Mouse (Mus musculus): ENCODE data around the gene Yy1. TPM values are rescaled to one million over a fixed set of nuclear protein-coding genes. Genes with fewer than 3 reads are reported as not detected.

Yy1 gene
- polyA plus RNA-seq, 1 experiment, result 121 TPM

DNA sequence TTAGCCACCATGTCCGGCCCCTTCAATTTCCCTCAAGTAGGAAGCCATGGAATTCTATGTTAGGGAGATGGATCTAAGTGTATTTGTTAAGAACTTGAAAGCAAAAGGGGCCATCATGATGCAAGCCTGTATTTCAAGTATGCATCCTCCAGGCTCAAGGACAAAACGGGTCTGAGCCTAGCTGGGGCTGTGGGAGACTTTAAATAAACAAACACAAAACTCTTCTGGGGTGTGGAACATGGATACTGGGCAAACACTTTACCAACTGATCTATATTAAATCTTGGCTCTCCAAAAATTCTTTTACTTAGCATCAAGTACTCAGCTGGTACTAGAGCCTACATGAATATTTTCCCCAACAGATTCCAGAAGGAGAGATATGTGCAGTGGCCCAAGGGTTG is 5.4 kb upstream of the Yy1 start:
- H3K9me3 ChIP-seq (replicated peaks; ENCODE audit: control insufficient read depth, insufficient read depth, low read length, poor library complexity, severe bottlenecking), result no peaks in the 10 kb centered on the region
- no peak for TF ChIP-seq CTCF (IDR thresholded peaks at IDR 0.05; ENCODE audit: low read depth, low read length)
- no peak overlapping the region for H3K9ac ChIP-seq (ENCODE audit: low read depth, poor library complexity, severe bottlenecking)
- no peaks in the 10 kb centered on the region for H3K27me3 ChIP-seq (ENCODE audit: control insufficient read depth, insufficient read depth, low read length, poor library complexity, severe bottlenecking)
- no peaks in the 10 kb centered on the region for H3K4me1 ChIP-seq (ENCODE audit: control insufficient read depth, insufficient read depth, low read length)
- no peak overlapping the region for H3K27ac ChIP-seq (ENCODE audit: insufficient read depth, low read length)
- no peaks in the 10 kb centered on the region for H3K36me3 ChIP-seq (ENCODE audit: control insufficient read depth, insufficient read depth, low read length, poor library complexity, severe bottlenecking)
- no peak overlapping the region for H3K4me3 ChIP-seq (ENCODE audit: low read depth, low read length)

DNA sequence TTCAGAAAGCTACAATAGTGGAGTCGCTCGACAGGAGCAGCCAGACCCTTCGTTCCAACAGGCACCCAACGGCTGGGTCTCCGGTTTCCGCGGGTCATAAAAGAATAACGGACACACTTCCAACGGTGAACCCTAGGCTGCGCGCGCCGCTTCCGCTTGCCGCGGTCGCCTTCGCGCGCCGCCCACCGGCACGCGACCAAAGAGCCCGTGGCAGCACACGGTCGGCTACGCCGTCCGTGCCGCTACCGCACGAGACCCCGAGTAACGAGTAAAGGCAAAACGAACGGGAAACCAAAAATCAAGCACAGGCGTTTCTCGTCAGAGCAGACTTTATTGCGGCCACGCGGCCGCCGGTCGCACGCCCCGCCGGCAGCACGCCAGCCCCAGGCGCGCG is 624 bp upstream of the Yy1 start:
- Histone ChIP-seq H3K9ac (ENCODE audit: low read depth, poor library complexity, severe bottlenecking) (peak overlapping the region; percentile 96), H3K4me1 (ENCODE audit: control insufficient read depth, insufficient read depth, low read length) (no peaks in the 10 kb centered on the region), H3K9me3 (replicated peaks; ENCODE audit: control insufficient read depth, insufficient read depth, low read length, poor library complexity, severe bottlenecking) (no peaks in the 10 kb centered on the region), H3K36me3 (ENCODE audit: control insufficient read depth, insufficient read depth, low read length, poor library complexity, severe bottlenecking) (peaks cover 11% of the 10 kb centered on the region), H3K4me3 (ENCODE audit: low read depth, low read length) (peak overlapping the region; percentile 77), H3K27me3 (ENCODE audit: control insufficient read depth, insufficient read depth, low read length, poor library complexity, severe bottlenecking) (no peaks in the 10 kb centered on the region), H3K27ac (ENCODE audit: insufficient read depth, low read length) (peak overlapping the region; percentile 29)
- TF ChIP-seq POLR2A (IDR thresholded peaks at IDR 0.05; ENCODE audit: insufficient read depth, low read length) (no peak), CTCF (IDR thresholded peaks at IDR 0.05; ENCODE audit: low read depth, low read length) (no peak), EP300 (IDR thresholded peaks at IDR 0.05; ENCODE audit: insufficient read depth, low read depth, low read length) (no peak)

DNA sequence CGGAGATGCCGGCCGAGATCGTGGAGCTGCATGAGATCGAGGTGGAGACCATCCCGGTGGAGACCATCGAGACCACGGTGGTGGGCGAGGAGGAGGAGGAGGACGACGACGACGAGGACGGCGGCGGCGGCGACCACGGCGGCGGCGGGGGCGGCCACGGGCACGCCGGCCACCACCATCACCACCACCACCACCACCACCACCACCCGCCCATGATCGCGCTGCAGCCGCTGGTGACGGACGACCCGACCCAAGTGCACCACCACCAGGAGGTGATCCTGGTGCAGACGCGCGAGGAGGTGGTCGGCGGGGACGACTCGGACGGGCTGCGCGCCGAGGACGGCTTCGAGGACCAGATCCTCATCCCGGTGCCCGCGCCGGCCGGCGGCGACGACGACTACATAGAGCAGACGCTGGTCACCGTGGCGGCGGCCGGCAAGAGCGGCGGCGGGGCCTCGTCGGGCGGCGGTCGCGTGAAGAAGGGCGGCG is 724 bp downstream of the Yy1 start:
- TF ChIP-seq POLR2A (IDR thresholded peaks at IDR 0.05; ENCODE audit: insufficient read depth, low read length) (no peak), CTCF (IDR thresholded peaks at IDR 0.05; ENCODE audit: low read depth, low read length) (no peak), EP300 (IDR thresholded peaks at IDR 0.05; ENCODE audit: insufficient read depth, low read depth, low read length) (no peak)
- Histone ChIP-seq H3K4me1 (ENCODE audit: control insufficient read depth, insufficient read depth, low read length) (no peaks in the 10 kb centered on the region), H3K9ac (ENCODE audit: low read depth, poor library complexity, severe bottlenecking) (peak overlapping the region; percentile 99), H3K27me3 (ENCODE audit: control insufficient read depth, insufficient read depth, low read length, poor library complexity, severe bottlenecking) (no peaks in the 10 kb centered on the region), H3K36me3 (ENCODE audit: control insufficient read depth, insufficient read depth, low read length, poor library complexity, severe bottlenecking) (peaks cover 13% of the 10 kb centered on the region), H3K9me3 (replicated peaks; ENCODE audit: control insufficient read depth, insufficient read depth, low read length, poor library complexity, severe bottlenecking) (no peaks in the 10 kb centered on the region), H3K4me3 (ENCODE audit: low read depth, low read length) (peak overlapping the region; percentile 100), H3K27ac (ENCODE audit: insufficient read depth, low read length) (peak overlapping the region; percentile 48)

DNA sequence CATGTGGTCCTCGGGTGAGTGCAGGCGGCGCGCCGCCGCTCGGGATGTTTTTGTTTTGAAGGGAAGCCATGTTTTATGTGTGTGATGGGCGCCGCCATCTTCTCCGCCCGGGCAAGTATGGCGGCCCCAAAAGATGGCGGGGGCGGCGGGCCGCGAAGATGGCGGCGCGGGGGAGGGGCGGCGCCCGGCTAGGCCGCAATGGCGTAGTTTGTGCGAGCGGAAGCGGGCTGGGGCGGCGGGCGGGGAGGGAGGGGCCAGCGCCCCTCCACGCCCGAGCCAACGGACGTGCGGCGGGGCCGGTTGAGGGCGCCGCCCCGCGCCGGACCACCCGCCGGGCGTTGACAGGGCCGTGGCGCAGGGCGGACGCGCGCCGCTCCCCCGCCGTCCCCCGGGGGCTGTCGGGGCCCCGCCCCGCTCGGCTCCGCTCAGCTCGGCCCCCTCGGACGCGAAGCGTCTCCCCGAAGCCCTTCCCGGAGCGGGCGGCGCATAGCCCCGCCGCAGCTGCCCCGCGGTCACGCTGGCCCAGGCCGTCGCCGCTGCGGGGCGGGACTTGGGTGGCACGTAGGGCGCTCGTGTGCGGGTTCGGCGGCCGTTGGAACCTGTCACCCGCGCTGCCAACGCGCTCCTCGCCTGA is 1.4 kb downstream of the Yy1 start:
- Histone ChIP-seq H3K27me3 (ENCODE audit: control insufficient read depth, insufficient read depth, low read length, poor library complexity, severe bottlenecking) (no peaks in the 10 kb centered on the region), H3K4me3 (ENCODE audit: low read depth, low read length) (peak overlapping the region; percentile 100), H3K9me3 (replicated peaks; ENCODE audit: control insufficient read depth, insufficient read depth, low read length, poor library complexity, severe bottlenecking) (no peaks in the 10 kb centered on the region), H3K36me3 (ENCODE audit: control insufficient read depth, insufficient read depth, low read length, poor library complexity, severe bottlenecking) (peaks cover 13% of the 10 kb centered on the region), H3K9ac (ENCODE audit: low read depth, poor library complexity, severe bottlenecking) (peak overlapping the region; percentile 99), H3K4me1 (ENCODE audit: control insufficient read depth, insufficient read depth, low read length) (no peaks in the 10 kb centered on the region), H3K27ac (ENCODE audit: insufficient read depth, low read length) (peak overlapping the region; percentile 48)
- TF ChIP-seq EP300 (IDR thresholded peaks at IDR 0.05; ENCODE audit: insufficient read depth, low read depth, low read length) (no peak), POLR2A (IDR thresholded peaks at IDR 0.05; ENCODE audit: insufficient read depth, low read length) (no peak), CTCF (IDR thresholded peaks at IDR 0.05; ENCODE audit: low read depth, low read length) (no peak)

DNA sequence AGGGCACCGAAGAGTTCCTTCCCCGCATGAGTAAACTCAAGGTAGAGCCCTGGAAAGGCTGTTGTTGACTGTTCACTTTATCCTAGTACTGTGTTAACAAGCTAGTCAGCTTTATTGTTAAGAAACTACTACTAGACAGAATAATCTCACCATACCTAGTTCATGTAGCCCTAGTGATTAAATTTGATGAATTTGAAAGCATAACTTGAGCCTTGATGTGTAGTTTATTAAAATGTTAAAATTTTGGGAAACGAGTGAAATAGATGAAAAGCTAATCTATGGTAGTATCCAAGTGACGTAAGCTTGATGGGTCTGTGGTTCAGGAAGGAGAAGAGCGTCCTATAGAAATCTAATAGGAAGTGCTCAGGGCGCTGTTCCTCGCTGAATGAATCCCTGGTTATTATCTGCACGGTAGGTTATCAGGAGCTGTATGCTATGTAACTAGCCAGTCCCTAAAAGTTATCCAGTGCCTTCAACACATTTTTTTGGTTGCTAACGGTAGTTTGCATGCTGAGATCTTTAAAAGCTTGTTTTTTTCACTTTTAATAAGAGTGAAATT is 2.3 kb downstream of the Yy1 start:
- Histone ChIP-seq H3K36me3 (ENCODE audit: control insufficient read depth, insufficient read depth, low read length, poor library complexity, severe bottlenecking) (peaks cover 19% of the 10 kb centered on the region), H3K4me1 (ENCODE audit: control insufficient read depth, insufficient read depth, low read length) (peaks cover under 1% of the 10 kb centered on the region), H3K9me3 (replicated peaks; ENCODE audit: control insufficient read depth, insufficient read depth, low read length, poor library complexity, severe bottlenecking) (no peaks in the 10 kb centered on the region), H3K4me3 (ENCODE audit: low read depth, low read length) (peak overlapping the region; percentile 100), H3K9ac (ENCODE audit: low read depth, poor library complexity, severe bottlenecking) (peak overlapping the region; percentile 99), H3K27me3 (ENCODE audit: control insufficient read depth, insufficient read depth, low read length, poor library complexity, severe bottlenecking) (no peaks in the 10 kb centered on the region), H3K27ac (ENCODE audit: insufficient read depth, low read length) (no peak overlapping the region)
- TF ChIP-seq POLR2A (IDR thresholded peaks at IDR 0.05; ENCODE audit: insufficient read depth, low read length), result no peak
- TF ChIP-seq EP300 (IDR thresholded peaks at IDR 0.05; ENCODE audit: insufficient read depth, low read depth, low read length), result no peak
- TF ChIP-seq CTCF (IDR thresholded peaks at IDR 0.05; ENCODE audit: low read depth, low read length), result no peak

DNA sequence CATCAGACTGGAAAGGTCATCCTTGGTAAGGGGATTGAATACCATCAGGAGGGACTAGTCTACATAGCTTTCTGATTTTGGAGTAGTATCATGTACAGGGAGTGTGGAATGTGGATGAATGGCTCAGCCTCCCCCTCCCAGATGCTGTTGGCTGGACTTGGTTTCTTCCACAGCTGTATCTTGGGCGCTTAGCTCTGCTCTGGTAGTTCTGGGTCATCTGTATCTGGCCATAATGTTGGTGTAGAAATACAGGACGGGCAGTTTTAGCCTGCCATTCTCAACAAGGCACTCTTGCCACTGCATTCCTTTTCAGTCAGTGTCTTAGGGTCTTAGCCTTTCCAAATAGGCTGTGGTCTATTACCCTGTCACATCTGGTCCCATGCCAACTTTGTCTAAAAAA is 8.8 kb downstream of the Yy1 start:
- Histone ChIP-seq H3K36me3 (ENCODE audit: control insufficient read depth, insufficient read depth, low read length, poor library complexity, severe bottlenecking) (peaks cover 18% of the 10 kb centered on the region), H3K9me3 (replicated peaks; ENCODE audit: control insufficient read depth, insufficient read depth, low read length, poor library complexity, severe bottlenecking) (no peaks in the 10 kb centered on the region), H3K9ac (ENCODE audit: low read depth, poor library complexity, severe bottlenecking) (no peak overlapping the region), H3K4me3 (ENCODE audit: low read depth, low read length) (no peak overlapping the region), H3K27ac (ENCODE audit: insufficient read depth, low read length) (no peak overlapping the region), H3K4me1 (ENCODE audit: control insufficient read depth, insufficient read depth, low read length) (peaks cover 1% of the 10 kb centered on the region), H3K27me3 (ENCODE audit: control insufficient read depth, insufficient read depth, low read length, poor library complexity, severe bottlenecking) (no peaks in the 10 kb centered on the region)
- TF ChIP-seq POLR2A (IDR thresholded peaks at IDR 0.05; ENCODE audit: insufficient read depth, low read length), result no peak
- no peak for TF ChIP-seq CTCF (IDR thresholded peaks at IDR 0.05; ENCODE audit: low read depth, low read length)
- TF ChIP-seq EP300 (IDR thresholded peaks at IDR 0.05; ENCODE audit: insufficient read depth, low read depth, low read length), result no peak
